Mouse (Mus musculus) liver, postnatal 0 days (tissue): ENCODE results near the gene Ccdc124.

Source experiments
- CTCF ChIP-seq: sonication (generic); IDR thresholded peaks from 2 replicates; pipeline ENCODE4 v1.5.1; 2016; ENCODE audit warnings: antibody characterized with exemption, low read depth
- EP300 ChIP-seq: IDR thresholded peaks from 2 replicates; pipeline ENCODE4 v1.6.1; 2016; ENCODE audit warnings: antibody characterized with exemption, low read depth, mild to moderate bottlenecking

DNA sequence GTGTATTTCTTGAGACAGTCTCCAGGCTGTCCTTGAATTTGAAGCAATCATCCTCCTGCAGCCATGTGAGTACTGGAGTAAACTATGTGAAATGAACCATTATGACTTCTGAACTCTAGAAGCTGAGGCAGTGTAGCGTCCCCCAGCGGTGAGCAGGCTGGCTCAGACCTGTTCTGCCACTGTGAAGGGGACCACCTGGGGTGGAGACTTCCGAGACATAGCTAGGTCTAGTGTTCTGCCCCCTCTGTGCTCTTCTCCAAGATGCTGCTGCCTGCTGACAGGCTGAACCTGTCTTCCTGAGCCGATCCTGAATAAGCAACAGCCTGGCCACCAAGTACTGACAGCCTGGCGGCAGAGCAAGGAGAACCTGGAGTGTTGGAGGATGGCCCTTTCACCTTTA is 28.6 kb downstream of the Ccdc124 start:
- no peak for TF ChIP-seq EP300
- TF ChIP-seq CTCF = 0 out of 2 replicates have a peak, but pooled peaks have one; percentile 5
